Mouse (Mus musculus) heart, adult 2 months (tissue): ENCODE measurements around the gene Spns1. TPM values are rescaled to one million over a fixed set of nuclear protein-coding genes. Genes with fewer than 3 reads are reported as not detected.

Experiments used
- DNase-seq, 2 experiments: peaks; one replicate each; pipeline ENCODE4 v3.0.0; 2021
- H3K27ac ChIP-seq: fragments of 200-600 bp; 2 replicates; pipeline ENCODE4 v1.8.1; 2022
- H3K27me3 ChIP-seq: fragments of 200-500 bp; 2 replicates; pipeline ENCODE4 v1.6.1; 2012; ENCODE audit warnings: mild to moderate bottlenecking, low read length, inconsistent platforms, mixed read lengths; ENCODE audit not compliant: control insufficient read depth, insufficient read depth
- H3K36me3 ChIP-seq: fragments of 200-500 bp; 2 replicates; pipeline ENCODE4 v1.6.1; 2012; ENCODE audit warnings: low read length, inconsistent platforms; ENCODE audit not compliant: control insufficient read depth, insufficient read depth
- H3K4me1 ChIP-seq: fragments of 200-500 bp; 2 replicates; pipeline ENCODE4 v1.6.1; 2011; ENCODE audit warnings: low read length; ENCODE audit not compliant: control insufficient read depth, insufficient read depth
- H3K4me3 ChIP-seq: fragments of 200-600 bp; 2 replicates; pipeline ENCODE4 v1.8.1; 2022
- H3K79me2 ChIP-seq: fragments of 200-500 bp; replicated peaks from 2 replicates; pipeline ENCODE4 v1.6.1; 2012; ENCODE audit warnings: mild to moderate bottlenecking, inconsistent platforms, low read length, moderate library complexity, mixed read lengths; ENCODE audit not compliant: control insufficient read depth, insufficient read depth
- H3K9ac ChIP-seq: fragments of 200-500 bp; 2 replicates; pipeline ENCODE4 v1.6.1; 2012; ENCODE audit warnings: low read depth, mild to moderate bottlenecking, control low read depth, inconsistent platforms, low read length, mixed read lengths
- CTCF ChIP-seq: fragments of 200-600 bp; IDR thresholded peaks from 2 replicates; pipeline ENCODE4 v1.8.1; 2022; ENCODE audit warnings: antibody characterized with exemption, mild to moderate bottlenecking, moderate library complexity
- EP300 ChIP-seq: fragments of 200-500 bp; IDR thresholded peaks from 2 replicates; pipeline ENCODE4 v1.6.1; 2011; ENCODE audit warnings: low read depth, low read length, control low read depth; ENCODE audit not compliant: insufficient read depth
- POLR2A ChIP-seq: fragments of 200-500 bp; IDR thresholded peaks from 2 replicates; pipeline ENCODE4 v1.6.1; 2011; ENCODE audit warnings: mild to moderate bottlenecking, low read depth, low read length, control low read depth; ENCODE audit not compliant: insufficient read depth
- WGBS: fragments of 180-500 bp; shearing (Covaris S2); methylation state at CpG from one replicate; pipeline ENCODE4 v1.1.7; 2018; 5-methylcytosine and 5-hydroxymethylcytosine counted together
- intact Hi-C: fragments of 180-260 bp; cut with DNase I; formaldehyde crosslinking; loops from one replicate; pipeline ENCODE4 v1.15.1; 2025
- polyA plus RNA-seq: library from polyadenylated mRNA; depleted of rRNA; stranded (reverse); fragments of >200 nt; gene quantifications from 2 replicates; pipeline ENCODE4 v1.2.3, GENCODE M21; 2012
- total RNA-seq, 2 experiments: library from RNA; stranded (reverse); gene quantifications; 2 replicates each; pipeline ENCODE4 v1.2.3; 2021

Spns1 gene
- total and polyA plus RNA-seq, 3 experiments: 22.3 to 57.5 (median 31.9) TPM

- WGBS: 47% methylated on average over 14 of the region's 14 CpGs
- no peak for TF ChIP-seq EP300
- no peak for TF ChIP-seq CTCF
- no peak for TF ChIP-seq POLR2A
- Histone ChIP-seq H3K27ac (no peak overlapping the region), H3K27me3 (no peaks in the 10 kb centered on the region), H3K36me3 (no peaks in the 10 kb centered on the region), H3K4me3 (no peak overlapping the region), H3K79me2 (no peaks in the 10 kb centered on the region), H3K4me1 (no peaks in the 10 kb centered on the region), H3K9ac (no peak overlapping the region)
- DNase-seq: no peak
- intact Hi-C loops: no loop called here
Observed at GRCm38 (mm10) chr7:126354738-126355614, 22.3 kb downstream of the Spns1 start.

DNA sequence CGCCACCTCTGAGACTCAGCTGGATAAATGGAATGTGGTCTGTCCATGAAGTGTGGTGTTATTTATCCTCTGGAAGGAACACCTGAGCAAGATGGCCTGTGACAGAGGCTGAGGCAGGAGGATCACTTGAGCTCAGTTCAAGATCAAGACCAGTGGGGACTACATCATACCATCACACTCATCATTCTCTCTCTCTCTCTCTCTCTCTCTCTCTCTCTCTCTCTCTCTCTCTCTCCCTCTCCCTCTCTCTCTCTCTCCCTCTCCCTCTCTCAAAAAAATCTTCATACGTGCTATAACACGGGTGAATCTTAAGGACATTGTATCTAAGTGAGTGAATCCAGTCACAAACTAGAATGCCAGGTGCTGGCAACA, 23.3 kb downstream of the Spns1 start:
- H3K36me3 ChIP-seq: no peaks in the 10 kb centered on the region
- no peak for DNase-seq
- 75% methylated on average over 3 of the region's 3 CpGs for WGBS
- no peak overlapping the region for H3K9ac ChIP-seq
- no peaks in the 10 kb centered on the region for H3K4me1 ChIP-seq
- H3K79me2 ChIP-seq: no peaks in the 10 kb centered on the region
- no peak overlapping the region for H3K4me3 ChIP-seq
- H3K27ac ChIP-seq: no peak overlapping the region
- intact Hi-C loops: no loop called here
- peaks cover 2% of the 10 kb centered on the region; the same call in 1 of the 2 replicates for H3K27me3 ChIP-seq
- TF ChIP-seq POLR2A (no peak), CTCF (no peak), EP300 (no peak)

- Histone ChIP-seq H3K4me3 (no peak overlapping the region), H3K79me2 (no peaks in the 10 kb centered on the region), H3K4me1 (no peaks in the 10 kb centered on the region), H3K36me3 (no peaks in the 10 kb centered on the region), H3K27ac (no peak overlapping the region), H3K9ac (no peak overlapping the region), H3K27me3 (peaks cover 2% of the 10 kb centered on the region; the same call in 1 of the 2 replicates)
- no peak for DNase-seq
- 74% methylated on average over 11 of the region's 11 CpGs for WGBS
- intact Hi-C loops: no loop called here
- TF ChIP-seq EP300: no peak
- TF ChIP-seq POLR2A: no peak
- no peak for TF ChIP-seq CTCF
Observed at GRCm38 (mm10) chr7:126353251-126353993, 23.8 kb downstream of the Spns1 start.

- Histone ChIP-seq H3K36me3 (no peaks in the 10 kb centered on the region), H3K4me1 (no peaks in the 10 kb centered on the region), H3K27me3 (peaks cover 2% of the 10 kb centered on the region; the same call in 1 of the 2 replicates), H3K9ac (no peak overlapping the region), H3K4me3 (no peak overlapping the region), H3K27ac (no peak overlapping the region), H3K79me2 (no peaks in the 10 kb centered on the region)
- no peak for TF ChIP-seq POLR2A
- no peak for TF ChIP-seq EP300
- no peak for TF ChIP-seq CTCF
- 52% methylated on average over 10 of the region's 10 CpGs for whole genome bisulfite sequencing
- no peak for DNase-seq
- intact Hi-C loops: no loop called here
Observed at GRCm38 (mm10) chr7:126351419-126351951, 25.8 kb downstream of the Spns1 start.

DNA sequence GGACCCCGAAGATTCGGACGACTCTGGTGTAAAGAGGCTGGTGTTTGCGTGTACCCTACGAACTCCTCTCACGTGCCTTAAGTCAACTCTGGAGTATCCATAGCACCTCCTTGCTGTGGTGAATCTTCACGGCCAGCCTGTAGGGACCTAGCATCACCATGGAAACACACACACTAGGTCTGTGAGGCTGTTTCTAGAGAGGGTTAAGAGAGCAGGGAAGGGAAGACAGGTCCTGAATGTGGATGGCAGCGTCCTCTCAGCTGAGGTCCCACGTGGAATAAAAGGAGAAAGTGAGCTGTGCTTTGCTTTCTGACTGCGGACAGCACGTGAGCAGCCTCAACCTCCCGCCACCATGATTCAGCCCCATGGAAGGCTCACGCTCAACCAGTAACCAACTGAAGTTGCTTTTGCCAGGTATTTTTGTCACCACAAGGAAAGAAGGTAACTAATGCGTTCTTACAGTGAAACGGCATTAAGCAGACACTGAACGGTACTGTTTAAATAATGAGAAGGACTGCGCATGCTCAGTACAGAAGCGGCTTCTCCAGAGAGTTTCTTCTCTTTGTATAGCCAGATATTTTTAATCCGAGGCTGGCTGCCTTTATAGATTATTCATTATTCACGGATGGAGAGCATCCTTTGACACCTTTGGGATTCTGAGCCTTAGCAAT, 26.4 kb downstream of the Spns1 start:
- Histone ChIP-seq H3K79me2 (no peaks in the 10 kb centered on the region), H3K36me3 (no peaks in the 10 kb centered on the region), H3K27me3 (peaks cover 2% of the 10 kb centered on the region; the same call in 1 of the 2 replicates), H3K9ac (no peak overlapping the region), H3K4me1 (no peaks in the 10 kb centered on the region), H3K27ac (no peak overlapping the region), H3K4me3 (no peak overlapping the region)
- DNase-seq: no peak
- intact Hi-C loops: no loop called here
- no peak for TF ChIP-seq EP300
- no peak for TF ChIP-seq POLR2A
- TF ChIP-seq CTCF: no peak
- WGBS: 67% methylated on average over 20 of the region's 20 CpGs
